Mouse (Mus musculus) midbrain, embryonic 14.5 days (tissue): Measurements from ENCODE around the gene Necap2. TPM values are rescaled to one million over a fixed set of nuclear protein-coding genes. Genes with fewer than 3 reads are reported as not detected.

Experiments used
- polyA plus RNA-seq: library from polyadenylated mRNA; unstranded; fragments of >200 nt; fragmentation: Nextera tagmentation; extraction: Ambion mirVana; gene quantifications from 2 replicates; pipeline ENCODE4 v1.2.1, GENCODE M21; 2014

Gene Necap2
- polyA plus RNA-seq, 1 experiment from 2014 or later = 43.3 TPM

Other genes with a start within 250 kb of the Necap2 start
- 0.12 TPM in 1 of 2 replicates, not detected in the other for gene Padi1, start 232.6 kb downstream of the Necap2 start, polyA plus RNA-seq
- 1.1 and 1.7 TPM in 2 replicates for gene Padi2, start 172.0 kb downstream of the Necap2 start, polyA plus RNA-seq
- gene Sdhb, start 117.2 kb downstream of the Necap2 start, polyA plus RNA-seq = 456 and 524 TPM in 2 replicates
- 162 and 173 TPM in 2 replicates for gene Atp13a2, start 91.5 kb downstream of the Necap2 start, polyA plus RNA-seq
- gene Mfap2, start 67.9 kb downstream of the Necap2 start, polyA plus RNA-seq = 142 and 169 TPM in 2 replicates
- gene Crocc, start 17.8 kb downstream of the Necap2 start, polyA plus RNA-seq = 7.2 and 7.4 TPM in 2 replicates
- gene Spata21, start 10.0 kb upstream of the Necap2 start, polyA plus RNA-seq = 0.24 TPM in 1 of 2 replicates, not detected in the other
- 17.1 and 38.5 TPM in 2 replicates for gene Szrd1, start 61.4 kb upstream of the Necap2 start, polyA plus RNA-seq
- gene Fbxo42, start 69.6 kb upstream of the Necap2 start, polyA plus RNA-seq = 28.6 and 31.9 TPM in 2 replicates
- gene Rsg1, start 135.6 kb upstream of the Necap2 start, polyA plus RNA-seq = 5.7 and 7.8 TPM in 2 replicates
- 0.84 and 0.89 TPM in 2 replicates for gene Arhgef19, start 161.1 kb upstream of the Necap2 start, polyA plus RNA-seq
- 1.2 and 1.7 TPM in 2 replicates for gene Epha2, start 222.9 kb upstream of the Necap2 start, polyA plus RNA-seq